Mouse (Mus musculus) embryo, embryonic 10.5 days (tissue): Measurements from ENCODE around the gene Thap12.

Source experiments
- DNase-seq: peaks from one replicate; pipeline ENCODE4 v3.0.0-alpha.2; 2015; ENCODE audit warnings: low spot score

The Thap12 gene

DNA sequence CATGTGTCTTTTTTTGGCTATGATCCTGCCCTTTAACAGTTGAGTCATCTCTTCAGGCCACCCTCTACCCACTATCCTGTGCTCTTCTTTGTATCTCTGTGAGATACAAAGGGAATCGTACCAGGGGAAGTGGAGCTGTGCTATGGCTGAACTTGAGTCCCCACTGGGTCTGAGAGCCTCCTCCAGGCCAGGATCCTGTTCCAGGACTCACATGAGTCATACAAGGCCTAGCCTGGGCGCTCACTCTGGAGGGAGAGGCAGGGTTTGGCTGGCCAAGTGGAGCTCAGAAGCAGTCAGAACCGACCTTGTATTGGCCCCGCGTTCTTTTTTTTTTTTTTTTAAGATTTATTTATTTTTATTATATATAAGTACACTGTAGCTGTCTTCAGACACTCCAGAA, 57.2 kb downstream of the Thap12 start:
- DNase-seq: no peak

DNA sequence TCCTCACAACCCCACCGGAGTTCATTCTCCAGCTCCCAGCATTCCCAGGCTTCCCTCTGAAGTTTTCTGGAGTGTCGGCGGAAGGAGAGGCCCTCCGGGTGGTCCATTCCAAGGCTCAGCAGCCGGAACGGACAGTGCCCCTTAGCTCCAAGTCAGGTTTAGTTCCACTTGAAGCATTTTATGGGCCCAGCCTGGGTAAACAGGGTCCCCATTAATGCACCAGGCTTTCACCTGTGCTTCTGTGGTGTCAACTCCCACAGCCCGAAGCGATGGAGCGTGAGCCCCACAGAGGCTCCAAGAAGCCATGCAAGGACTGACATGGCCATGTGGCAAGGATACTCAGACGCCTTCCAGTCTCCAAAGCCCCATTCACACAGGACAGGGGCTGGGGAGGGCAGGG, 61.0 kb downstream of the Thap12 start:
- DNase-seq: no peak

DNA sequence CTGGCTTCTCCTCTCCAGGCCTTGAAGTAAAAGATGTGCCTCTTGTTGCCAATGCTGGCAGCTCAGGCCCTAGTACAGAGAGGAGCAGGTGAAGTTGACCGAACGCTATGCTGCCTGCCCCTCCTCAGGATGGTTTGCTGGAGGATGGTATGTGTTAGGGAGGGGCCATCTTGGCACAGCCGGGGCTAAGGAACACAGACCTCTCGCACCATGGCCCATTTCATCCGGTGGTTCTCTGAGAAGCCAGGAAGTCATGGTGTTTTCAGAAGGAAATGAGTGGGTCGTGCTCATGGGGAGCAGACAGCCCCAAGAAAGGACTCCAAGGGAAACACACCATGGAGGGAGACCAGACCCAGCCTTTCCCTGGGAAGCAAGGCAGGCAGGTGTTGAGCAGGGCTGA, 64.4 kb downstream of the Thap12 start:
- DNase-seq: no peak
